Mouse (Mus musculus): ENCODE results near the gene Pagr1b.

DNA sequence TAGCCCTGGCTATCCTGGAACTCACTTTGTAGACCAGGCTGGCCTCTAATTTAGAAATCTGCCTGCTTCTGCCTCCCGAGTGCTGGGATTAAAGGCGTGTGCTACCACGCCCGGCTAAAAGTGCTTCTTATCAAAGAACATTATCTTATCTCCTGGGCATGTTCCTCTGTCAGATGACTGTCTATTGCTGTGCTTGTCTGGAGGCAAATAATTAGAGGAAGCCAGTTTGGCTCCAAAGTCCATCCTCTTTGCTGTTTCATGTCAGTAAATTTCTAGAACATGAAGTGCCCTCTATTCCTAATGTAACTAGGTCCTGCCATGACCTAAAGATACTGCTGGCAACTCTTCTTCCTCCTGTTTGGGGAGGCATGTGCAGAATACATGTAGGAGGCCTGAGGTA lies 34.2 kb downstream of the Pagr1b start:
- TF ChIP-seq CTCF (IDR thresholded peaks at IDR 0.05; ENCODE audit: low read depth) (no peak), EP300 (optimal IDR thresholded peaks at IDR 0.05) (no peak)

Measured in stomach, postnatal 0 days (tissue).